Mouse (Mus musculus): Measurements from ENCODE around the gene Diras1. TPM values are rescaled to one million over a fixed set of nuclear protein-coding genes. Genes with fewer than 3 reads are reported as not detected.
"Not testable (repeated sequence)": the region's sequence is repeated elsewhere in the genome, so short reads cannot be mapped to it uniquely, and the experiment has no call there.

Gene Diras1
- polyA plus RNA-seq, 1 experiment from 2014 or later, result 88.1 TPM

DNA sequence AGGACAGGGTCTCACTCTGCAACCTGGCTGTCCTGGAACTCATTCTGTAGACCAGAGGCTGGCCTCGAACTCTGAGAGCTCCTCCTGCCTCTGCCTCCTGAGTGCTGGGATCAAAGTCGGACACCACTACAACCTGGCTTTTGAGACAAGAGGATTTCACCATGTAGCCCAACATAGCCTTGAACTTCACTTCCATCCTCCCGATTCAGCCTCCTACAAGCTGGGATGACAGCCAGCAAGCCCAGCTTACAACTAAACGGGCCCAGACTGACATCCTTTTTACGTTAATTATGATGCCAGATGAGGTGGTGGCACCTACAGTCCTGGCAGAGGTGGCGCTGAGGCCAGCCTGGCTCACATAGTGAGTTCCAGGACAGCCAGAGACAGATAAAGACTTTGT, 33.4 kb upstream of the Diras1 start:
- ATAC-seq, result no peak
- WGBS, result 91% methylated on average over 6 of the region's 6 CpGs
- Histone ChIP-seq H3K4me1 (ENCODE audit: control insufficient read depth, insufficient read depth, low read length) (peaks cover 27% of the 10 kb centered on the region), H3K9me3 (replicated peaks; ENCODE audit: control insufficient read depth, low read length, poor library complexity, severe bottlenecking) (no peaks in the 10 kb centered on the region), H3K4me3 (ENCODE audit: low read depth, low read length) (peak overlapping the region; percentile 5; the same call in 1 of the 2 replicates), H3K9ac (ENCODE audit: low read depth, low read length) (peak overlapping the region; percentile 89), H3K36me3 (ENCODE audit: control insufficient read depth, insufficient read depth, low read length) (no peaks in the 10 kb centered on the region), H3K27ac (ENCODE audit: low read length) (no peak overlapping the region), H3K4me2 (ENCODE audit: low read length) (peak overlapping the region; percentile 99), H3K27me3 (ENCODE audit: control insufficient read depth, insufficient read depth, low read depth, low read length) (no peaks in the 10 kb centered on the region)

DNA sequence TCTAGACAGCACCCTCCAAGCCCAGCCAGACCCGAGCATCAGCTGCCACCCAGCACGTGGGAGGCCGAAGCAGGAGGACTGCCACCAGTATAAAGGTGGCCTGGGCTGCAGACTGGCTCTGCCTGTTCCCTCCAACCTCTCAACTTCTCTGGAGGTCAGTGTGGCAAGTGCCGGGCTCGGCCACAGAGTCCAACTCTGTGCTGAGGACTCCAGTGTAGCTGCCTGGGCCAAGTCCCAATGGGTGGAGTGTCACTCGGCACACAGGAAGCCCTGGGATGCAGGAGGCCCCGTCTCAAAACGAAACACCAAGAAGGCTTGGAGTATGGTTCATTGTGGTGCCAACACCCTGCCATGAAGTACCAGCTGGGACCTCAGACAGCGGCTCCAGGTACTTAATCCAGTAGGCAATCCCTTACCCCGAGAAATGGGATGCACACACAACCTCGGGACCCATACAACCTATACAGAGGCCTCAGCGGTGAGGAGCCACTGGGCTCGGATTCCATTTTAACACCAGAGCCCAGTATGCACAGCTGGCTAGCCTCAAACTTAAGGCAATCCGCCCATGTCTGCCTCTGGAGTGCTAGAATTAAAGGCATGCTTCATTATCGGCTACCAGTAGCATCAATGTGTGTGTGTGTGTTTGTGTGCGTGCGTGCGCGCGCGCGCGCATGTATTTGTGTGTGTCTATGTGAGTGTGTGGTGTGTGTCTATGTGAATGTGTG, 32.1 kb upstream of the Diras1 start:
- Histone ChIP-seq H3K4me2 (ENCODE audit: low read length) (no peak overlapping the region), H3K36me3 (ENCODE audit: control insufficient read depth, insufficient read depth, low read length) (no peaks in the 10 kb centered on the region), H3K27me3 (ENCODE audit: control insufficient read depth, insufficient read depth, low read depth, low read length) (no peaks in the 10 kb centered on the region), H3K9ac (ENCODE audit: low read depth, low read length) (no peak overlapping the region), H3K4me1 (ENCODE audit: control insufficient read depth, insufficient read depth, low read length) (peaks cover 27% of the 10 kb centered on the region), H3K4me3 (ENCODE audit: low read depth, low read length) (no peak overlapping the region), H3K27ac (ENCODE audit: low read length) (no peak overlapping the region), H3K9me3 (replicated peaks; ENCODE audit: control insufficient read depth, low read length, poor library complexity, severe bottlenecking) (no peaks in the 10 kb centered on the region)
- 94% methylated on average over 23 of the region's 23 CpGs for WGBS
- no peak for ATAC-seq

DNA sequence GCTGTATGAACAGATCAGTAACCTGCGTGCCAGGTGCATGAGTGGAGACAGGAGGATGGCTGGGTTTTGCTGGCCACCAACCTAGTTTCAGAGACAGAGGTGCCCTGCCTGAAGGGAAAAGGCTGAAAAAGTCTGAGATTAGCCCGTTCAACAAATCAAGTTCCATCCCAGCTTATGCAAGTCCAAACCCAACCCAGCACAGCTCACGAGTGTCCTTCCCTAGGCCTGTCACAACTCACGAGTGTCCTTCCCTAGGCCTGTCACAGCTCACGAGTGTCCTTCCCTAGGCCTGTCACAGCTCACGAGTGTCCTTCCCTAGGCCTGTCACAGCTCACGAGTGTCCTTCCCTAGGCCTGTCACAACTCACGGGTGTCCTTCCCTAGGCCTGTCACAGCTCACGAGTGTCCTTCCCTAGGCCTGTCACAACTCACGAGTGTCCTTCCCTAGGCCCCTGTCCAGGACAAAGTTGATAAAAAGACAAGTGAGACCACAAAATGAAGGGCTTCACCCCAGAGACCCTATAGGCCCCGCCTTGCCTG, 30.4 kb upstream of the Diras1 start:
- ATAC-seq; H3K4me2 ChIP-seq (ENCODE audit: low read length); H3K9ac ChIP-seq (ENCODE audit: low read depth, low read length): not testable (repeated sequence)

DNA sequence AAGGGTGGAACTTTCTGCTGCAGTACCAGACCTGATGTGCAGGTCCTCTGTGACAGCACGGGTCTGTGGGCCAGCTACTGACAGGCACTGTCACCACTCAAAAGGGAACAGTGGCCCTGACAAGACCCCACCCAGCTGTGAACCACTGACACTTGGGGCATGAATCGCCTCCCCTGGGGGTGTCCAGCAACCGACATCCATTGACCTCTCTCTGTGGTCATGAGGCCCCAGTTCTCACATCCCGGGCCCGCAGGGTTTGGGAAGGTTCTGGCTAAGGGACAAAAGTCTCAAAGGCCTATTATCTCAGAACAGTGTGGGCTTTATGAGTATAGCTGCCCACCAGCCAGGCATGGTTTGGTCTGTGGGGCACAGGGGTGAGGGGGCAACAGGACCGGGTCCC, 29.7 kb upstream of the Diras1 start:
- WGBS, result 89% methylated on average over 6 of the region's 6 CpGs
- H3K9ac ChIP-seq (ENCODE audit: low read depth, low read length), result no peak overlapping the region
- peaks cover 19% of the 10 kb centered on the region for H3K36me3 ChIP-seq (ENCODE audit: control insufficient read depth, insufficient read depth, low read length)
- no peaks in the 10 kb centered on the region for H3K27me3 ChIP-seq (ENCODE audit: control insufficient read depth, insufficient read depth, low read depth, low read length)
- no peak overlapping the region for H3K27ac ChIP-seq (ENCODE audit: low read length)
- H3K4me3 ChIP-seq (ENCODE audit: low read depth, low read length), result no peak overlapping the region
- ATAC-seq, result no peak
- no peak overlapping the region for H3K4me2 ChIP-seq (ENCODE audit: low read length)
- H3K9me3 ChIP-seq (replicated peaks; ENCODE audit: control insufficient read depth, low read length, poor library complexity, severe bottlenecking), result no peaks in the 10 kb centered on the region
- H3K4me1 ChIP-seq (ENCODE audit: control insufficient read depth, insufficient read depth, low read length), result peaks cover 27% of the 10 kb centered on the region

More for the DNA sequence above, 30.4 kb upstream of the Diras1 start:
- not testable (repeated sequence) for H3K27ac ChIP-seq (ENCODE audit: low read length); H3K27me3 ChIP-seq (ENCODE audit: control insufficient read depth, insufficient read depth, low read depth, low read length); H3K9me3 ChIP-seq (replicated peaks; ENCODE audit: control insufficient read depth, low read length, poor library complexity, severe bottlenecking); H3K4me3 ChIP-seq (ENCODE audit: low read depth, low read length)
- peaks cover 27% of the 10 kb centered on the region for H3K4me1 ChIP-seq (ENCODE audit: control insufficient read depth, insufficient read depth, low read length)
- 83% methylated on average over 11 of the region's 11 CpGs for WGBS
- peaks cover 12% of the 10 kb centered on the region for H3K36me3 ChIP-seq (ENCODE audit: control insufficient read depth, insufficient read depth, low read length)

DNA sequence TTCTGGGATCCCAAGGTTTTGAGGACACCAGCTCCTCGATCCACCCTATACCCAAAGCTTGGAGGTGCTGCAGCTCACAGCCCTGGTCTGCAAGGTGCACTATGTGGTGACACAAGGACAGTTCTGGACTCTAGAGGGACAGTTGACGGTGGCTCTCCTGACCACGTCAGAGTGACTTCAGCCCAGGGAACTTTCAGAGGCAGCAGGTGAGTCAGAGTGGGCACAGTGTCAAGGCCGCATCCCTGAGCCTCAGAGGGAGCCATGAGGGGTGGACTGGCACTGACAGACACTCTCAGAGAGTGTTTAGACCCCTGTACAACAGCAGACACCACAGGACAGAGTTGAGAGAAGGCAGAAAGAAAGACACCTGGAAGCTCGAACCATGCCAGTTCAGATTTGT, 27.1 kb upstream of the Diras1 start:
- WGBS, result 84% methylated on average over 5 of the region's 5 CpGs
- Histone ChIP-seq H3K4me3 (ENCODE audit: low read depth, low read length) (no peak overlapping the region), H3K4me2 (ENCODE audit: low read length) (no peak overlapping the region), H3K27me3 (ENCODE audit: control insufficient read depth, insufficient read depth, low read depth, low read length) (no peaks in the 10 kb centered on the region), H3K9me3 (replicated peaks; ENCODE audit: control insufficient read depth, low read length, poor library complexity, severe bottlenecking) (no peaks in the 10 kb centered on the region), H3K36me3 (ENCODE audit: control insufficient read depth, insufficient read depth, low read length) (peaks cover 44% of the 10 kb centered on the region), H3K4me1 (ENCODE audit: control insufficient read depth, insufficient read depth, low read length) (peaks cover 7% of the 10 kb centered on the region), H3K9ac (ENCODE audit: low read depth, low read length) (no peak overlapping the region), H3K27ac (ENCODE audit: low read length) (no peak overlapping the region)
- ATAC-seq, result no peak

DNA sequence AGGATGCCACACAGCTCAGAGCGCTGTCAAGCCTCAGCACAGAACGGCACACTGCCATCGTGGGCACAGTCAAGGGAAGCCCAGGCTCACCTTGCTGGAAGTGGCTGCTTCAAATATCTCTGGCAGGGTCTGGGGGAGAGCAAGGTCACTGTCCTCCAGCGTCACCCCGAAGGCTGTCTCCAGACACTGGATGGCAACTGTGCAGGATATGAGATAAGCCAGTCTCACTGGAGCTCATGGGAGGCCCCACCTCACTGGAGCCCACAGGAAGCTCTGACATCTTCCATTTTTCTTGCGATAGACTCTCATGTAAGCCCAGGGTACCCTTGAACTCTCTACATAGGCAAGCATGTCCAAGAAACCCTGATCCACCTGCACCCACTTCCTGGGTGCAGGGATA, 25.7 kb upstream of the Diras1 start:
- Histone ChIP-seq H3K4me2 (ENCODE audit: low read length) (no peak overlapping the region), H3K27me3 (ENCODE audit: control insufficient read depth, insufficient read depth, low read depth, low read length) (no peaks in the 10 kb centered on the region), H3K27ac (ENCODE audit: low read length) (no peak overlapping the region), H3K4me3 (ENCODE audit: low read depth, low read length) (no peak overlapping the region), H3K4me1 (ENCODE audit: control insufficient read depth, insufficient read depth, low read length) (0 out of 2 replicates have a peak, but pooled peaks cover 2% of the 10 kb centered on the region), H3K9ac (ENCODE audit: low read depth, low read length) (no peak overlapping the region), H3K36me3 (ENCODE audit: control insufficient read depth, insufficient read depth, low read length) (peaks cover 56% of the 10 kb centered on the region), H3K9me3 (replicated peaks; ENCODE audit: control insufficient read depth, low read length, poor library complexity, severe bottlenecking) (no peaks in the 10 kb centered on the region)
- ATAC-seq, result no peak
- WGBS, result 98% methylated on average over 6 of the region's 6 CpGs

DNA sequence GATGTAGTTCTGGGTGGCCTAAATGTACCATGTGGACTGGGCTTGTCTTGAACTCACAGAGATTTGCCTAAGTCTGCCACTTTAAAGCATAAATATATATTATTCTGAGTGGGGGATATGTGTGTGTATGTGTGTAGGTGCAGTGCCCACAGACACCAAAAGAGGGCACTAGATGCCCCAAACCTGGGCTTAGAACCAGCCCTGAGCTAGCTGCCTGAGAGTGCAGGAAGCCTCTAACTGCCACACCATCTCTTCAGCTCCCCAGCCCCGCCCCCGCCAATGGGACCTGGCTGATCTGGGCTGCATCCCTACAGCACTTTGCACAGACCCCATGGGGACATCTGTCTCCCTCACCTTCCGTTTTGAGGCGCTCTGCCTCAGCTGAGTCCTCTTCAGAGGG, 25.2 kb upstream of the Diras1 start:
- Histone ChIP-seq H3K27ac (ENCODE audit: low read length) (no peak overlapping the region), H3K36me3 (ENCODE audit: control insufficient read depth, insufficient read depth, low read length) (peaks cover 60% of the 10 kb centered on the region), H3K4me3 (ENCODE audit: low read depth, low read length) (no peak overlapping the region), H3K27me3 (ENCODE audit: control insufficient read depth, insufficient read depth, low read depth, low read length) (no peaks in the 10 kb centered on the region), H3K4me1 (ENCODE audit: control insufficient read depth, insufficient read depth, low read length) (0 out of 2 replicates have a peak, but pooled peaks cover 1% of the 10 kb centered on the region), H3K9me3 (replicated peaks; ENCODE audit: control insufficient read depth, low read length, poor library complexity, severe bottlenecking) (no peaks in the 10 kb centered on the region), H3K4me2 (ENCODE audit: low read length) (no peak overlapping the region), H3K9ac (ENCODE audit: low read depth, low read length) (no peak overlapping the region)
- no peak for ATAC-seq
- 89% methylated on average over 4 of the region's 4 CpGs for WGBS

DNA sequence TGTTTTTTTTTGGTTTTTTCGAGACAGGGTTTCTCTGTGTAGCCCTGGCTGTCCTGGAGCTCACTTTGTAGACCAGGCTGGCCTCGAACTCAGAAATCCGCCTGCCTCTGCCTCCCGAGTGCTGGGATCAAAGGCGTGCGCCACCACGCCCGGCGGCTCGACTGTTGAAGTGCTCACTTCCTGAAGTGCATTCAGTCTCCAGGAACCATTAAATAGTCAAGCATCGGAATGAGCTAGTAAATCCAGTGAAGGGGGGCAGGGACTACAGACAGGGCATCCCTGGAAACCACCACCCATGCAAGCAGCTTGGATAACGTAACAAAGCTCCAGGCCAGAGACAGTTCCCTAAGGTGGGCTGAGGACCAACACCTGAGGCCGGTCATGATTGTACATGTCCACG, 19.8 kb upstream of the Diras1 start:
- not testable (repeated sequence) for H3K9me3 ChIP-seq (replicated peaks; ENCODE audit: control insufficient read depth, low read length, poor library complexity, severe bottlenecking); H3K4me3 ChIP-seq (ENCODE audit: low read depth, low read length); H3K4me2 ChIP-seq (ENCODE audit: low read length); H3K27me3 ChIP-seq (ENCODE audit: control insufficient read depth, insufficient read depth, low read depth, low read length); H3K9ac ChIP-seq (ENCODE audit: low read depth, low read length); H3K27ac ChIP-seq (ENCODE audit: low read length); ATAC-seq; H3K4me1 ChIP-seq (ENCODE audit: control insufficient read depth, insufficient read depth, low read length)
- WGBS, result 93% methylated on average over 13 of the region's 14 CpGs
- peaks cover 57% of the 10 kb centered on the region for H3K36me3 ChIP-seq (ENCODE audit: control insufficient read depth, insufficient read depth, low read length)

DNA sequence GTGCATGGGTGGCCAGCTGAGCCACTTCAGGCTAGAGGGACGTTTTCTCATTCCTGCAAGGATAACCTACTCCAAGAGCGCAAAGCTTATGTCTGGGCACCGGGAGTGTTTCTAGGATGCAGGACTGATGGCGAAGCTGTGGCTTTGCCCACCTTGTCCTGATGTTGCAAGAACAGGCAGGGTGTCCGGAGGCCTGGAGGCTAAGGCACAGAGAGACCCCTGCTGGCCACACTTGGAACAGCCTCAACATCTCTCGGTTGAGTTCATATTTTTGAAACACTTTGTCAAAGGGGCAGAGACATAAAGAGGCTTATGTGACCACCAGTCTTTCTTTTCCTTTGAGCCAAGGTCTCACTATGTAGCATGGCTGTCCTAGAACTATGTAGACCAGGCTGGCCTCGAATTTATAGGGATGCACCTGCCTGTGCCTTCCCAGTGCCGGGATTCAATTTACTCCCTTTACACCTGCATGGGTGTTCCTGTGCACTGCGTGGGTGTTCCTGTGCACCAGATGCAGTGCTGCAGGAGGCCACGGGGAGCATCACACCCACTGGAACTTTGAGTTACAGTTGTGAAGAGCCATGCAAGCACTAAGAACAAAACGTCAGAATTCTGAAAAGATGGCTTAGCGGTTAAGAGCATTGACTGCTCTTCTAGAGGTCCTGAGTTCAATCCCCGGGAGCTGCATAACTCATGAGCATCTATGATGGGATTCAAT, 16.2 kb upstream of the Diras1 start:
- Histone ChIP-seq H3K9me3 (replicated peaks; ENCODE audit: control insufficient read depth, low read length, poor library complexity, severe bottlenecking) (no peaks in the 10 kb centered on the region), H3K4me3 (ENCODE audit: low read depth, low read length) (no peak overlapping the region), H3K27ac (ENCODE audit: low read length) (no peak overlapping the region), H3K27me3 (ENCODE audit: control insufficient read depth, insufficient read depth, low read depth, low read length) (no peaks in the 10 kb centered on the region), H3K4me1 (ENCODE audit: control insufficient read depth, insufficient read depth, low read length) (0 out of 2 replicates have a peak, but pooled peaks cover 3% of the 10 kb centered on the region), H3K4me2 (ENCODE audit: low read length) (no peak overlapping the region), H3K9ac (ENCODE audit: low read depth, low read length) (no peak overlapping the region), H3K36me3 (ENCODE audit: control insufficient read depth, insufficient read depth, low read length) (peaks cover 24% of the 10 kb centered on the region)
- ATAC-seq, result no peak
- WGBS, result 31% methylated on average over 13 of the region's 13 CpGs
